Comparison of ENCODE assay signal across 8 mouse cellular contexts in genomic region chr10:111971929-111972328, GRCm38 (mm10). TPM values are rescaled to one million over a fixed set of nuclear protein-coding genes. Genes with fewer than 3 reads are reported as not detected.
DNase-seq lines count a peak whose midpoint lies in the region; ATAC-seq and TF ChIP-seq lines count a peak whose summit lies in the region.

No protein-coding gene starts in this region.

- peaks cover 17% of the 10 kb centered on the region for H3K4me1 ChIP-seq in erythroblast, embryonic 14.5 days (ENCODE audit: control insufficient read depth)
- H3K4me1 ChIP-seq in lung, embryonic 15.5 days, result peaks cover 13% of the 10 kb centered on the region
- peaks cover 3% of the 10 kb centered on the region for H3K4me1 ChIP-seq in limb, embryonic 14.5 days (ENCODE audit: control insufficient read depth, insufficient read depth, low read length)
- peaks cover 4% of the 10 kb centered on the region; the same call in 1 of the 2 replicates for H3K4me1 ChIP-seq in stomach, embryonic 16.5 days (ENCODE audit: control insufficient read depth, insufficient read depth, low read length)

- TF ChIP-seq POLR2A in limb, embryonic 14.5 days (IDR thresholded peaks at IDR 0.05; ENCODE audit: borderline replicate concordance, extremely low read depth, insufficient read depth, insufficient read length), result no peak

- H3K4me3 ChIP-seq in erythroblast, embryonic 14.5 days (replicated peaks), result peak overlapping the region; percentile 87
- no peak overlapping the region for H3K4me3 ChIP-seq in lung, embryonic 15.5 days
- H3K4me3 ChIP-seq in limb, embryonic 14.5 days (replicated peaks; ENCODE audit: low read length), result no peak overlapping the region
- H3K4me3 ChIP-seq in stomach, embryonic 16.5 days (replicated peaks; ENCODE audit: low read length), result no peak overlapping the region

- no peak overlapping the region for H3K9ac ChIP-seq in lung, embryonic 15.5 days
- H3K9ac ChIP-seq in limb, embryonic 14.5 days (ENCODE audit: low read depth, low read length, severe bottlenecking), result no peak overlapping the region
- no peak overlapping the region for H3K9ac ChIP-seq in stomach, embryonic 16.5 days (ENCODE audit: low read length)

- H3K27ac ChIP-seq in lung, embryonic 15.5 days, result no peak overlapping the region
- no peak overlapping the region for H3K27ac ChIP-seq in limb, embryonic 14.5 days (replicated peaks; ENCODE audit: low read depth, low read length)
- no peak overlapping the region for H3K27ac ChIP-seq in stomach, embryonic 16.5 days (ENCODE audit: low read length)

- ATAC-seq in erythroblast, adult 5-6 weeks (replicated peaks; ENCODE audit: low FRiP score, poor library complexity, severe bottlenecking), result no peak
- no peak for ATAC-seq in lung, embryonic 15.5 days (ENCODE audit: borderline replicate concordance, extremely low read depth, low FRiP score, low TSS enrichment)
- no peak for ATAC-seq in limb, embryonic 14.5 days (ENCODE audit: low FRiP score, low read depth)
- no peak for ATAC-seq in stomach, embryonic 16.5 days (ENCODE audit: insufficient read depth, low FRiP score)
- ATAC-seq in frontal cortex, adult (ENCODE audit: low TSS enrichment), result no peak

- no peak for DNase-seq in lung, postnatal 25 days (ENCODE audit: low spot score)
- no peak for DNase-seq in limb, embryonic 14.5 days (ENCODE audit: low spot score)
- DNase-seq in frontal cortex, postnatal 25 days (ENCODE audit: low spot score in 2 of 2), result no peak

- H3K27me3 ChIP-seq in erythroblast, embryonic 14.5 days (ENCODE audit: control insufficient read depth), result peaks cover 5% of the 10 kb centered on the region
- H3K27me3 ChIP-seq in lung, embryonic 15.5 days, result 0 out of 2 replicates have a peak, but pooled peaks cover 2% of the 10 kb centered on the region
- H3K27me3 ChIP-seq in limb, embryonic 14.5 days (ENCODE audit: control insufficient read depth, insufficient read depth, low read length), result no peaks in the 10 kb centered on the region
- no peaks in the 10 kb centered on the region for H3K27me3 ChIP-seq in stomach, embryonic 16.5 days (ENCODE audit: control insufficient read depth, insufficient read depth, low read length)

- peak overlapping the region; percentile 31; the same call in 1 of the 2 replicates for H3K4me2 ChIP-seq in lung, embryonic 15.5 days
- peak overlapping the region; percentile 38 for H3K4me2 ChIP-seq in limb, embryonic 14.5 days (replicated peaks; ENCODE audit: low read depth, low read length, severe bottlenecking)
- peak overlapping the region; percentile 41; the same call in 1 of the 2 replicates for H3K4me2 ChIP-seq in stomach, embryonic 16.5 days (ENCODE audit: low read depth, low read length)

- no peaks in the 10 kb centered on the region for H3K9me3 ChIP-seq in erythroblast, embryonic 14.5 days (ENCODE audit: control insufficient read depth, low read length)
- no peaks in the 10 kb centered on the region for H3K9me3 ChIP-seq in lung, embryonic 15.5 days
- no peaks in the 10 kb centered on the region for H3K9me3 ChIP-seq in limb, embryonic 14.5 days (ENCODE audit: control insufficient read depth, low read length)
- H3K9me3 ChIP-seq in stomach, embryonic 16.5 days (replicated peaks; ENCODE audit: control insufficient read depth, low read length), result no peaks in the 10 kb centered on the region

- WGBS in lung, embryonic 15.5 days, result 81% methylated on average over 3 of the region's 3 CpGs
- WGBS in limb, embryonic 14.5 days, result 81% methylated on average over 3 of the region's 3 CpGs
- WGBS in stomach, embryonic 16.5 days, result 84% methylated on average over 3 of the region's 3 CpGs

- H3K36me3 ChIP-seq in erythroblast, embryonic 14.5 days (ENCODE audit: control insufficient read depth), result peaks cover 16% of the 10 kb centered on the region
- peaks cover 6% of the 10 kb centered on the region; the same call in 1 of the 2 replicates for H3K36me3 ChIP-seq in lung, embryonic 15.5 days
- peaks cover 12% of the 10 kb centered on the region for H3K36me3 ChIP-seq in limb, embryonic 14.5 days (ENCODE audit: control insufficient read depth, insufficient read depth, low read length)
- no peaks in the 10 kb centered on the region for H3K36me3 ChIP-seq in stomach, embryonic 16.5 days (ENCODE audit: control insufficient read depth, insufficient read depth, low read length)

RNA-seq across cellular contexts. Expression of gene Krr1, which starts 0.5 kb away (rescaled TPM):
- polyA plus RNA-seq in erythroblast, embryonic 14.5 days (2012), result 0.06 and 0.08 TPM in 2 replicates
- 9.0 and 19.6 TPM in 2 replicates for total RNA-seq in erythroblast, adult 5-6 weeks (2015; ENCODE audit: low replicate concordance)
- 7.5 and 9.9 TPM in 2 replicates for total RNA-seq in erythroblast, adult 5-6 weeks (2017; ENCODE audit: low replicate concordance)
- 49.1 and 50.0 TPM in 2 replicates for polyA plus RNA-seq in lung, embryonic 15.5 days (2015; fragmentation: Nextera tagmentation; extraction: Ambion mirVana)
- polyA plus RNA-seq in limb, embryonic 14.5 days (2012; rRNA removed), result 20.1 and 29.6 TPM in 2 replicates
- polyA plus RNA-seq in limb, embryonic 14.5 days (2014; fragmentation: Nextera tagmentation; extraction: Ambion mirVana), result 41.3 and 43.7 TPM in 2 replicates
- 38.0 and 40.2 TPM in 2 replicates for polyA plus RNA-seq in stomach, embryonic 16.5 days (2015; fragmentation: Nextera tagmentation; extraction: Ambion mirVana)

RNA-seq across cellular contexts. Expression of gene Glipr1, which starts 30.5 kb away (rescaled TPM):
- polyA plus RNA-seq in erythroblast, embryonic 14.5 days (2012), result not detected in 2 replicates
- 80.9 and 85.9 TPM in 2 replicates for total RNA-seq in erythroblast, adult 5-6 weeks (2015; ENCODE audit: low replicate concordance)
- 42.9 and 48.5 TPM in 2 replicates for total RNA-seq in erythroblast, adult 5-6 weeks (2017; ENCODE audit: low replicate concordance)
- polyA plus RNA-seq in lung, embryonic 15.5 days (2015; fragmentation: Nextera tagmentation; extraction: Ambion mirVana), result 2.4 and 3.3 TPM in 2 replicates
- 3.3 and 6.3 TPM in 2 replicates for polyA plus RNA-seq in limb, embryonic 14.5 days (2012; rRNA removed)
- 2.7 and 5.1 TPM in 2 replicates for polyA plus RNA-seq in limb, embryonic 14.5 days (2014; fragmentation: Nextera tagmentation; extraction: Ambion mirVana)
- 14.7 and 14.9 TPM in 2 replicates for polyA plus RNA-seq in stomach, embryonic 16.5 days (2015; fragmentation: Nextera tagmentation; extraction: Ambion mirVana)

Comparison
In these comparisons a context has a peak if more than half of its experiments do, and no peak if none do; other contexts are left out.
1. RNA of gene Krr1, which starts 0.5 kb away (polyA plus RNA-seq): 49.1 to 50.0 TPM in lung, embryonic 15.5 days, 20.1 to 43.7 TPM in limb, embryonic 14.5 days and 38.0 to 40.2 TPM in stomach, embryonic 16.5 days; 0.06 to 0.08 TPM in erythroblast, embryonic 14.5 days; every median in the first group is over 10 times any median in the second.
2. Peak in every context shown above with its lines, with median percentiles within 50 percentile points of each other: H3K4me2 ChIP-seq.